Mouse (Mus musculus): ENCODE measurements around the gene Gm340. TPM values are rescaled to one million over a fixed set of nuclear protein-coding genes. Genes with fewer than 3 reads are reported as not detected.

The Gm340 gene
- polyA plus RNA-seq, 1 experiment from 2014 or later, result 4.2 TPM

DNA sequence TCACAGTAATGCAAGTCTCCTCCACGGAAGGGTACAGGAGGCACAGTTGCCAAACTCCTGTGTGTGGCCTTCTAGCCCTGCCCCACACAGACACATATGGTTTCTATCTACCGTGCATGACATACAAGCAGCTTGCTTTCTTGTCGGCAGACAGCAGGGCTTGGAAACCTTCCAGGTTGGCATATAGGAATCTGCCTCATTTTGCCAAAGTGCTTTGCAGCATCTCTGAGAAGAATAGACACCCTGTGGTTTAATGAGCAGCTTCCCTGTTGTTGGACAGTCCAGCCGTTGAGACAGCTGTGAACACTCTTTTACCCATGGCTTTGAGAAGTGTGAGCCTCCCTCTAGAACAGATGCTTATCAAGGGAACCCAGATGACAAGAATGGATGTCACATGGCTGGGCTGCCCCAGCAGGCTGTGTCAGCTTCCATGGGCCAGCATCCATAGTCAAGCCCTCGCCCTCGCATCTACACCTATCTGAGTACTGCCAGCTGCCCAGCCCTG, 36.0 kb downstream of the Gm340 start:
- Histone ChIP-seq H3K27ac (replicated peaks; ENCODE audit: low read depth, low read length) (no peak overlapping the region), H3K27me3 (ENCODE audit: control insufficient read depth, insufficient read depth, low read length) (peaks cover 2% of the 10 kb centered on the region; the same call in 1 of the 2 replicates), H3K4me1 (ENCODE audit: control insufficient read depth, insufficient read depth, low read length) (peaks cover 40% of the 10 kb centered on the region), H3K9ac (ENCODE audit: low read length) (no peak overlapping the region), H3K4me2 (ENCODE audit: low read depth, severe bottlenecking) (no peak overlapping the region), H3K9me3 (ENCODE audit: control insufficient read depth, low read length) (no peaks in the 10 kb centered on the region), H3K36me3 (ENCODE audit: control insufficient read depth, insufficient read depth, low read length) (no peaks in the 10 kb centered on the region), H3K4me3 (ENCODE audit: low read depth, low read length) (no peak overlapping the region)
- peak; percentile 47 for DNase-seq (ENCODE audit: low spot score)
- WGBS, result 37% methylated on average over 6 of the region's 6 CpGs
- no peak for ATAC-seq (ENCODE audit: insufficient number of reproducible peaks, low FRiP score, low TSS enrichment, low read depth)

DNA sequence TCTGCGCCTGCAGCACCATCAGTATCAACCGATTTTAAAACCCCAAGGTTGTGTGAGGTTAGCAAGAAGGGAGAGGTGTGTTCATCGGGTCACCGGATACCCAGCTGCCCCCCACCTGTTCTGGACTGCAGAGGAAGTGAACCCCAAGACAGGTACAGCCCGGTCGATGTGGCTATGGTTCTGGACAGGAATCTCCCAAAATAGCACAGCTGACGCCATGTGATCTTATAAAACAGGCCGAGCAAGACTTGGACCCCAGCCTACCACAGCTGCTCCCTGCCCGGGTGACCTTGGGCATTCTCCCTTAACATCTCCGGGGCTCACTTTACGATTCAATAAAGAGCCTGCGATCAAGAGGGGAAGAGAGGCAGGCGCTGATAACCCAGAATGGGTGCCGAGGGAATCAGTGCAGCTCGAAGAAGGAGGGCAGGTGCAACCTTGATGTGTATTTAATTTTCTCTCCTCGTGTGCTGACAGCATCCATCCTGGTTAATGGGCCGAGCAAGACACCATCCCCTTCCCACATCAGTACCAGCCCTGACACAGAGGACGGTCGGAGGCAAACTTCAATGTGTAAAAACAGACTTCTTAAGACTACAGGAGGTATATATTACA, 36.7 kb downstream of the Gm340 start:
- 65% methylated on average over 19 of the region's 19 CpGs for WGBS
- Histone ChIP-seq H3K4me2 (ENCODE audit: low read depth, severe bottlenecking) (no peak overlapping the region), H3K27me3 (ENCODE audit: control insufficient read depth, insufficient read depth, low read length) (peaks cover 2% of the 10 kb centered on the region; the same call in 1 of the 2 replicates), H3K9ac (ENCODE audit: low read length) (no peak overlapping the region), H3K36me3 (ENCODE audit: control insufficient read depth, insufficient read depth, low read length) (no peaks in the 10 kb centered on the region), H3K27ac (replicated peaks; ENCODE audit: low read depth, low read length) (no peak overlapping the region), H3K9me3 (ENCODE audit: control insufficient read depth, low read length) (no peaks in the 10 kb centered on the region), H3K4me1 (ENCODE audit: control insufficient read depth, insufficient read depth, low read length) (peaks cover 38% of the 10 kb centered on the region), H3K4me3 (ENCODE audit: low read depth, low read length) (no peak overlapping the region)
- ATAC-seq (ENCODE audit: insufficient number of reproducible peaks, low FRiP score, low TSS enrichment, low read depth), result no peak
- DNase-seq (ENCODE audit: low spot score), result no peak

DNA sequence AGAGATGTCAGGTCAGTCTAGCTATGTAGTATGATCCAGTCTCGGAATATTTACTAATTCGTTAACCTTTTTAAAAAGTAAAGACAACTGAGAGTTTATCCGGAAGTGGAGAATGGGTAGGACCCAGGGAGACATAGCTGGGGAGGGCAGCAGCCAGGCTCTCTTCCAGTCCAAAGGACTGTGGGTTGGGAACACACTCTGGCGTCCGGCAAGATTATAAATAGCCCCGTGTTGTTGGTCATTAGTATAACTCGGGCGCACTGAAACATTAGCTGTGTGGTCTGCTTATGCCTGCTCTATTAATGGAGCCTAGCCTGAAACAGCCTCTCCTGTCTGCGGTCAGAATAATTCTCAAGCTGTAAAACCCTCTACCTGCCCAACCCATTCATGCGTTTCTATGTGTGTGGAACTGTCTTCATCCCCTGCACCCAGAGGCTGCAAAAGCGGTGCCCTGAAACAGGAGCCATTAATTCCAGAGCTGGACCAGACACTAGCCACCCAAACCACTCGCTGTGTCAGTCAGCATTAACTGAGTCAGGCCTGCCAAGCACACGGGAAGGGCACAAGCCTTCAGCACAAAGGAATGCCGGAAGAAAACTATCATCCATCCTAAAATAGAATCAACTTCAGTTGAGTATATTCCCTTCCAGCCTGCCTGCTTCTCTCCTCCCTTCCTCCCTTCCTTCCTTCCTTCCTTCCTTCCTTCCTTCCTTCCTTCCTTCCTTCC, 38.4 kb downstream of the Gm340 start:
- no peak overlapping the region for H3K27ac ChIP-seq (replicated peaks; ENCODE audit: low read depth, low read length)
- no peaks in the 10 kb centered on the region for H3K36me3 ChIP-seq (ENCODE audit: control insufficient read depth, insufficient read depth, low read length)
- no peak overlapping the region for H3K9ac ChIP-seq (ENCODE audit: low read length)
- H3K27me3 ChIP-seq (ENCODE audit: control insufficient read depth, insufficient read depth, low read length), result peaks cover 2% of the 10 kb centered on the region; the same call in 1 of the 2 replicates
- H3K4me3 ChIP-seq (ENCODE audit: low read depth, low read length), result no peak overlapping the region
- H3K4me1 ChIP-seq (ENCODE audit: control insufficient read depth, insufficient read depth, low read length), result peaks cover 29% of the 10 kb centered on the region
- 76% methylated on average over 14 of the region's 14 CpGs for WGBS
- ATAC-seq (ENCODE audit: insufficient number of reproducible peaks, low FRiP score, low TSS enrichment, low read depth) (no peak), DNase-seq (ENCODE audit: low spot score) (no peak)
- H3K9me3 ChIP-seq (ENCODE audit: control insufficient read depth, low read length), result no peaks in the 10 kb centered on the region
- H3K4me2 ChIP-seq (ENCODE audit: low read depth, severe bottlenecking), result no peak overlapping the region

DNA sequence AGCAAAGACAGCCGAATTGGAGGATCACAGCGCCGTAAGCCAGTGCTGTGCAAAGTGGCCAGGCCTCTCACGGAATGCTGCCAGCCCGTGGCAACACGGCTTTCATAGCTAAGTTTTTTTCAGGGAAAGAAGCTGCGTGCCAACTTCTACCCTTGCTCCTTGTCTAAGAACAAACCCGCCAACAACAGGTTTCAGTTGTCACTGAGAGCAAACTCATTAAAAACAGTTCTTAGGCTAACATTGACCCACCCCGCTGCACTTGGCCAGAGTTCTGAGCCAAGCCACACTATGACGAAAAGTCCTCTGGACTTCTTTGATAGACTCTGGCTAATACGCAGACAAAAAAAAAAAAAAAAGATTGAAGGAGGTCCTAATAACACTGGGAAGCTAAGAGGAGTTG, 46.8 kb downstream of the Gm340 start:
- Histone ChIP-seq H3K9me3 (ENCODE audit: control insufficient read depth, low read length) (no peaks in the 10 kb centered on the region), H3K36me3 (ENCODE audit: control insufficient read depth, insufficient read depth, low read length) (no peaks in the 10 kb centered on the region), H3K4me2 (ENCODE audit: low read depth, severe bottlenecking) (no peak overlapping the region), H3K27me3 (ENCODE audit: control insufficient read depth, insufficient read depth, low read length) (no peaks in the 10 kb centered on the region), H3K9ac (ENCODE audit: low read length) (no peak overlapping the region), H3K4me1 (ENCODE audit: control insufficient read depth, insufficient read depth, low read length) (no peaks in the 10 kb centered on the region), H3K27ac (replicated peaks; ENCODE audit: low read depth, low read length) (no peak overlapping the region), H3K4me3 (ENCODE audit: low read depth, low read length) (no peak overlapping the region)
- no peak for DNase-seq (ENCODE audit: low spot score)
- WGBS, result 91% methylated on average over 11 of the region's 11 CpGs
- no peak for ATAC-seq (ENCODE audit: insufficient number of reproducible peaks, low FRiP score, low TSS enrichment, low read depth)

DNA sequence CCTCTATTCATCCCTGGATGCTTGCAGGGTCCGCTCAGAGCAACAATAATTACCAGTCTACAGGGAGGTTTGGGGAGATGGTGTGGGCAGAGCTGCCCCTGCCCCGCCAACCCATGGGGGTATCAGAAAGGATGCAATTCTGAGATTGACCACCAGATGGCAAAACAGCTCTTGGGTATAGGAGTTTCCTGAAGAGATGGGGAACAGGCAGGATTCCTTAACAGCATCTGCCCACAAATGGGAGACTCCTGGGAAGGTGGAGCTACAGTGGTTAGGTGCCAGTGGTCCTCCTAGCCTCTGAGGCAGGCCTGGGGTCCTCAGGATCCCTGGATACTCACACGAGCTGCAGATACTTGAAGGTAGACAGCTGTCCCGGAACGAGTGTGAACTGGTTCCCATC, 47.4 kb downstream of the Gm340 start:
- no peak overlapping the region for H3K4me2 ChIP-seq (ENCODE audit: low read depth, severe bottlenecking)
- DNase-seq (ENCODE audit: low spot score), result peak; percentile 77
- H3K9me3 ChIP-seq (ENCODE audit: control insufficient read depth, low read length), result no peaks in the 10 kb centered on the region
- H3K4me1 ChIP-seq (ENCODE audit: control insufficient read depth, insufficient read depth, low read length), result no peaks in the 10 kb centered on the region
- WGBS, result 51% methylated on average over 5 of the region's 5 CpGs
- H3K27me3 ChIP-seq (ENCODE audit: control insufficient read depth, insufficient read depth, low read length), result no peaks in the 10 kb centered on the region
- H3K4me3 ChIP-seq (ENCODE audit: low read depth, low read length), result no peak overlapping the region
- no peak for ATAC-seq (ENCODE audit: insufficient number of reproducible peaks, low FRiP score, low TSS enrichment, low read depth)
- no peak overlapping the region for H3K27ac ChIP-seq (replicated peaks; ENCODE audit: low read depth, low read length)
- no peaks in the 10 kb centered on the region for H3K36me3 ChIP-seq (ENCODE audit: control insufficient read depth, insufficient read depth, low read length)
- no peak overlapping the region for H3K9ac ChIP-seq (ENCODE audit: low read length)

DNA sequence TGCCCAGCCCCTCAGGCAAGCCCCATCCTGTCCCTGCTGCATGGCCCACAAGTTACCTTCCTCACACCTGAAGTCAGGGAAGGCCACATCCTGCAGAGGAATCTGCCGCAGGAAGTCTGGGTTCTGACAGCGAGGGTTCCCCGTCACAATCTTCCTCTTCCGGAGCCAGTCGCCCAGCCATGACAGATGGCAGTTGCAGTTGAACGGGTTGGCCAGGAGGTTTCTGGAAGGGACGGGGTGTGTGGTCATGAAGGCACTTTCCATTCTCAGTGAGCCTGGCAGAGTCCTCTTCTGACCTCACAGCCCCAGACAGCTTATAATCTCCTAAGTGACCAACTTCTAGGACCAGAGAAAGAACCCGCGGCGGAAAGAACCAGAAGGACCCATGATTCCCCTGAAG, 51.9 kb downstream of the Gm340 start:
- Histone ChIP-seq H3K4me2 (ENCODE audit: low read depth, severe bottlenecking) (no peak overlapping the region), H3K9ac (ENCODE audit: low read length) (no peak overlapping the region; the same call in 1 of the 2 replicates), H3K36me3 (ENCODE audit: control insufficient read depth, insufficient read depth, low read length) (no peaks in the 10 kb centered on the region), H3K4me1 (ENCODE audit: control insufficient read depth, insufficient read depth, low read length) (no peaks in the 10 kb centered on the region), H3K27ac (replicated peaks; ENCODE audit: low read depth, low read length) (no peak overlapping the region), H3K4me3 (ENCODE audit: low read depth, low read length) (no peak overlapping the region), H3K27me3 (ENCODE audit: control insufficient read depth, insufficient read depth, low read length) (no peaks in the 10 kb centered on the region), H3K9me3 (ENCODE audit: control insufficient read depth, low read length) (no peaks in the 10 kb centered on the region)
- 85% methylated on average over 10 of the region's 10 CpGs for WGBS
- ATAC-seq (ENCODE audit: insufficient number of reproducible peaks, low FRiP score, low TSS enrichment, low read depth), result no peak
- no peak for DNase-seq (ENCODE audit: low spot score)

DNA sequence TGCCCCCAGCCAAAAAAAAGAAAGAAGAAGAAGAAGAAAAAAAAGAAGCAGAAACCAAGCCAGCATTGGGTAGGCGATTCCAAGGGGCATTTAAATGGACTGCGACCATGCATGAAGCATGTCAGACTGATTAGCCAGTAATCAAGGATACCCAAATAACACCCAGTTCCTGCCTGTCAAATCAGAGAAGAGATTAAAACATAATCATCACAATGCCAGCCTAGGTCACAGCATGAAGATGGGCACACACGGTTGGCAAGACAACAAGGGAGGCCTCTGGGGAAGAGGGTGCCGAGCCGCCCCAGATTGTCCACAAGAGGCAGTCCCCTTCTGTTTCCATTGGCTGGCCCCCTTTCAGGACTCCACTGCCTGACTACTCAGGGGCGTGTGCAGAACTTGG, 52.8 kb downstream of the Gm340 start:
- no peak overlapping the region for H3K27ac ChIP-seq (replicated peaks; ENCODE audit: low read depth, low read length)
- WGBS, result 76% methylated on average over 6 of the region's 6 CpGs
- no peaks in the 10 kb centered on the region for H3K36me3 ChIP-seq (ENCODE audit: control insufficient read depth, insufficient read depth, low read length)
- no peak overlapping the region for H3K4me3 ChIP-seq (ENCODE audit: low read depth, low read length)
- no peak for ATAC-seq (ENCODE audit: insufficient number of reproducible peaks, low FRiP score, low TSS enrichment, low read depth)
- no peak for DNase-seq (ENCODE audit: low spot score)
- no peak overlapping the region for H3K9ac ChIP-seq (ENCODE audit: low read length)
- H3K27me3 ChIP-seq (ENCODE audit: control insufficient read depth, insufficient read depth, low read length), result no peaks in the 10 kb centered on the region
- H3K9me3 ChIP-seq (ENCODE audit: control insufficient read depth, low read length), result no peaks in the 10 kb centered on the region
- no peaks in the 10 kb centered on the region for H3K4me1 ChIP-seq (ENCODE audit: control insufficient read depth, insufficient read depth, low read length)
- H3K4me2 ChIP-seq (ENCODE audit: low read depth, severe bottlenecking), result no peak overlapping the region

Data from limb, embryonic 11.5 days (tissue).